ENCODE assay signal across 9 mouse cellular contexts in the genomic region with DNA sequence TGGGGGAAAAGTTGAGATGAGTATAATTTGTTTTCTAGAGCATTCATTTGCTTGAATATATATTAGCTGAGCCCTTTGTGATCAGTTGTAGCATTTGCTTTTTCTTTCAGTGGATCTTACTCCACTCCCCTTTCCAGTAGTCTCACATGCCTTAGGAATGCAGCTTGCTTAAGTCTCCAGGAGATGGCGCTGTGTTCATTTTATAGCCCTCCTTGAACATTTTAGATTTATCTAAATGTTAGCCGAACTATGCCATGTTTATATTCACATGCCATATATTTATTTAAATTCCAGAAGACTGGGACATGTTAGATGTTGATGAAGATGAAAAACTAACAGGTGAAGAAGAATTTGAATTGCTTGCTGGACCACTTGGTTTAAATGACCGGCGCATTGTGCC. TPM values are rescaled to one million over a fixed set of nuclear protein-coding genes. Genes with fewer than 3 reads are reported as not detected.
DNase-seq lines count a peak whose midpoint lies in the region; ATAC-seq and TF ChIP-seq lines count a peak whose summit lies in the region.
"Had no signal": no experiment of that assay in that cellular context is flagged by ENCODE, and none has a peak within 500 bp of the region (broad histone marks: within the 10 kb centered on the region; RNA-seq: fewer than 3 reads in every experiment).

No protein-coding gene starts in this region.

- H3K27me3 ChIP-seq in limb, embryonic 14.5 days (ENCODE audit: control insufficient read depth, insufficient read depth, low read length): no peaks in the 10 kb centered on the region
- no peaks in the 10 kb centered on the region for H3K27me3 ChIP-seq in limb, embryonic 10.5 days (ENCODE audit: low read depth, poor library complexity, severe bottlenecking)
- no peaks in the 10 kb centered on the region for H3K27me3 ChIP-seq in Patski
- H3K27me3 ChIP-seq: hindbrain, embryonic 15.5 days had no signal

- H3K36me3 ChIP-seq in limb, embryonic 14.5 days (ENCODE audit: control insufficient read depth, insufficient read depth, low read length): peaks cover 59% of the 10 kb centered on the region
- H3K36me3 ChIP-seq in limb, embryonic 10.5 days: peaks cover 64% of the 10 kb centered on the region

- in situ Hi-C loops in Patski (cut with MboI; ENCODE audit: low pct_unique_long_range_greater_than_20kb): no loop called here

- TF ChIP-seq POLR2A in limb, embryonic 14.5 days (IDR thresholded peaks at IDR 0.05; ENCODE audit: borderline replicate concordance, extremely low read depth, insufficient read depth, insufficient read length): no peak

- POLR2A ChIA-PET in Patski (lab: Charles Lee): interaction anchor here (0.9 kb wide), 1 partner anchor 48 kb away, joined by 3 read pairs; no protein-coding TSS in a partner anchor

- H3K9me3 ChIP-seq in limb, embryonic 14.5 days (ENCODE audit: control insufficient read depth, low read length): no peaks in the 10 kb centered on the region
- H3K9me3 ChIP-seq in limb, embryonic 10.5 days (replicated peaks): no peaks in the 10 kb centered on the region
- H3K9me3 ChIP-seq: hindbrain, embryonic 15.5 days had no signal

- DNase-seq in cerebellum, adult 18-20 months: peak; percentile 45 to 48
- no peak for DNase-seq in cerebellum, adult 11-12 months
- peak; percentile 77 for DNase-seq in limb, embryonic 14.5 days (ENCODE audit: low spot score)
- DNase-seq in limb, embryonic 10.5 days (ENCODE audit: low spot score): no peak
- DNase-seq in Patski (ENCODE audit: low read depth, low spot score): peak; percentile 9
- peak; percentile 19 for DNase-seq in embryo, embryonic 11.5 days (ENCODE audit: low read depth, low spot score)
- DNase-seq in retina, postnatal 7 days (ENCODE audit: low read depth, low spot score): peak; percentile 34
- DNase-seq in layer of hippocampus, postnatal 14 days (ENCODE audit: low spot score in 2 of 2): no peak

- no peak overlapping the region for H3K4me2 ChIP-seq in limb, embryonic 14.5 days (replicated peaks; ENCODE audit: low read depth, low read length, severe bottlenecking)
- H3K4me2 ChIP-seq: hindbrain, embryonic 15.5 days had no signal

- H3K27ac ChIP-seq in limb, embryonic 14.5 days (replicated peaks; ENCODE audit: low read depth, low read length): no peak overlapping the region
- no peak overlapping the region for H3K27ac ChIP-seq in limb, embryonic 10.5 days
- H3K27ac ChIP-seq: hindbrain, embryonic 15.5 days had no signal

- 58% methylated on average over 4 of the region's 4 CpGs for WGBS in limb, embryonic 14.5 days
- WGBS in limb, embryonic 10.5 days: 63% methylated on average over 4 of the region's 4 CpGs

- CTCF ChIA-PET in Patski (lab: Charles Lee): no interaction called here

- H3K4me1 ChIP-seq in limb, embryonic 14.5 days (ENCODE audit: control insufficient read depth, insufficient read depth, low read length): no peaks in the 10 kb centered on the region
- no peaks in the 10 kb centered on the region for H3K4me1 ChIP-seq in limb, embryonic 10.5 days
- H3K4me1 ChIP-seq: hindbrain, embryonic 15.5 days had no signal

- no peak overlapping the region for H3K9ac ChIP-seq in limb, embryonic 14.5 days (ENCODE audit: low read depth, low read length, severe bottlenecking)
- H3K9ac ChIP-seq: hindbrain, embryonic 15.5 days had no signal

- ATAC-seq in limb, embryonic 14.5 days (ENCODE audit: low FRiP score, low read depth): no peak
- no peak for ATAC-seq in Patski

- no peak overlapping the region for H3K4me3 ChIP-seq in limb, embryonic 14.5 days (replicated peaks; ENCODE audit: low read length)
- no peak overlapping the region for H3K4me3 ChIP-seq in limb, embryonic 10.5 days
- H3K4me3 ChIP-seq: hindbrain, embryonic 15.5 days had no signal

- TF ChIP-seq CTCF in Patski (IDR thresholded peaks at IDR 0.05): peak; percentile 65

RNA-seq across cellular contexts. Expression of gene Fbxl22, which starts 49.3 kb away (rescaled TPM):
- 4.7 and 7.4 TPM in 2 replicates for polyA plus RNA-seq in limb, embryonic 14.5 days (2012; rRNA removed)
- polyA plus RNA-seq in limb, embryonic 14.5 days (2014; fragmentation: Nextera tagmentation; extraction: Ambion mirVana): 5.4 and 6.5 TPM in 2 replicates
- polyA plus RNA-seq in limb, embryonic 10.5 days (2016; fragmentation: Nextera tagmentation; extraction: Ambion mirVana): 1.2 and 1.3 TPM in 2 replicates
- 0.59 TPM for polyA plus RNA-seq in Patski (2021)
- total RNA-seq in layer of hippocampus, postnatal 14 days (2021): under 1 TPM; 0.23 to 0.38 TPM

Comparison
In these comparisons a context has a peak if more than half of its experiments do, and no peak if none do; other contexts are left out.
1. DNase-seq: peak in cerebellum, adult 18-20 months (2 of 2), limb, embryonic 14.5 days (single experiment), Patski (single experiment), embryo, embryonic 11.5 days (single experiment) and retina, postnatal 7 days (single experiment); none in cerebellum, adult 11-12 months (single experiment), limb, embryonic 10.5 days (single experiment) and layer of hippocampus, postnatal 14 days (0 of 2).